Comparison of ENCODE assay signal across 7 mouse cellular contexts in genomic region chr9:58554908-58555684, GRCm38 (mm10). TPM values are rescaled to one million over a fixed set of nuclear protein-coding genes. Genes with fewer than 3 reads are reported as not detected.
DNase-seq lines count a peak whose midpoint lies in the region; ATAC-seq lines count a peak whose summit lies in the region.

Gene Cd276 (minus strand): TSS chr9:58555437.

- H3K36me3 ChIP-seq in hindbrain, embryonic 12.5 days: no peaks in the 10 kb centered on the region

- peak within 1 kb of the TSS; percentile 68 for H3K4me3 ChIP-seq in hindbrain, embryonic 12.5 days

- H3K9ac ChIP-seq in hindbrain, embryonic 12.5 days: peak within 1 kb of the TSS; percentile 81

- no peaks in the 10 kb centered on the region for H3K9me3 ChIP-seq in hindbrain, embryonic 12.5 days (replicated peaks)

- peak; percentile 42 to 47 for DNase-seq in adrenal gland, adult 18-20 months (ENCODE audit: low spot score in 2 of 2)
- DNase-seq in cerebellum, adult 9-11 months: peak; percentile 82
- DNase-seq in frontal cortex, postnatal 25 days (ENCODE audit: low spot score in 2 of 2): peak; percentile 53 to 67
- DNase-seq in left cerebral cortex, adult 18-20 months (ENCODE audit: low spot score in 2 of 2): peak; percentile 73 to 85
- peak; percentile 47 for DNase-seq in lung, postnatal 25 days (ENCODE audit: low spot score)
- DNase-seq in right cerebral cortex, postnatal 4 days: peak; percentile 83

- peak; percentile 69 for ATAC-seq in hindbrain, embryonic 12.5 days (ENCODE audit: low FRiP score)

- peak within 1 kb of the TSS; percentile 96 for H3K27ac ChIP-seq in hindbrain, embryonic 12.5 days

- peak within 1 kb of the TSS; percentile 70 for H3K4me2 ChIP-seq in hindbrain, embryonic 12.5 days (replicated peaks)

- WGBS in hindbrain, embryonic 12.5 days: under 1% methylated on average over 64 of the region's 68 CpGs

- H3K27me3 ChIP-seq in hindbrain, embryonic 12.5 days: no peaks in the 10 kb centered on the region

- H3K4me1 ChIP-seq in hindbrain, embryonic 12.5 days: peaks cover 25% of the 10 kb centered on the region

RNA-seq across cellular contexts. Expression of gene Cd276, which starts in this region (rescaled TPM):
- 1 to 10 TPM; 7.0 to 8.1 TPM for total RNA-seq in adrenal gland, adult 18-20 months (2021)
- polyA plus RNA-seq in hindbrain, embryonic 12.5 days (2016; fragmentation: Nextera tagmentation; extraction: Ambion mirVana): 45.9 and 48.9 TPM in 2 replicates
- total RNA-seq in left cerebral cortex, adult 18-20 months (2021): 1 to 10 TPM; 6.5 to 6.7 TPM

Comparison
In these comparisons a context has a peak if more than half of its experiments do, and no peak if none do; other contexts are left out.
1. Peak in every context shown above with its lines: DNase-seq, ATAC-seq, H3K4me3 ChIP-seq and H3K27ac ChIP-seq.